8 mouse cellular contexts compared by ENCODE assay signal in genomic region chr2:146220591-146221075, GRCm38 (mm10). TPM values are rescaled to one million over a fixed set of nuclear protein-coding genes. Genes with fewer than 3 reads are reported as not detected.
DNase-seq lines count a peak whose midpoint lies in the region; ATAC-seq lines count a peak whose summit lies in the region.

No protein-coding gene starts in this region.

- no peak overlapping the region for H3K9ac ChIP-seq in liver, embryonic 11.5 days (ENCODE audit: low read depth, low read length)
- H3K9ac ChIP-seq in intestine, embryonic 15.5 days: no peak overlapping the region
- no peak overlapping the region for H3K9ac ChIP-seq in neural tube, embryonic 15.5 days (replicated peaks)

- peak overlapping the region; percentile 93; the same call in 1 of the 2 replicates for H3K4me2 ChIP-seq in liver, embryonic 11.5 days
- H3K4me2 ChIP-seq in intestine, embryonic 15.5 days (replicated peaks): peak overlapping the region; percentile 98
- H3K4me2 ChIP-seq in neural tube, embryonic 15.5 days: peak overlapping the region; percentile 94

- WGBS in liver, embryonic 11.5 days: 1% methylated on average over 23 of the region's 24 CpGs
- 2% methylated on average over 20 of the region's 24 CpGs for WGBS in intestine, embryonic 15.5 days
- WGBS in neural tube, embryonic 15.5 days: under 1% methylated on average over 24 of the region's 24 CpGs

- no peak overlapping the region for H3K27ac ChIP-seq in liver, embryonic 11.5 days (ENCODE audit: low read depth, low read length)
- H3K27ac ChIP-seq in intestine, embryonic 15.5 days: no peak overlapping the region
- H3K27ac ChIP-seq in neural tube, embryonic 15.5 days (replicated peaks): peak overlapping the region; percentile 87

- ATAC-seq in CD4-positive, CD25-positive, alpha-beta regulatory T cell, adult 4 months: no peak
- no peak for ATAC-seq in liver, embryonic 11.5 days (replicated peaks; ENCODE audit: low FRiP score)
- ATAC-seq in intestine, embryonic 15.5 days: no peak
- ATAC-seq in neural tube, embryonic 15.5 days (ENCODE audit: low FRiP score): no peak

- H3K9me3 ChIP-seq in liver, embryonic 11.5 days (ENCODE audit: control insufficient read depth, low read length): no peaks in the 10 kb centered on the region
- H3K9me3 ChIP-seq in intestine, embryonic 15.5 days: no peaks in the 10 kb centered on the region
- no peaks in the 10 kb centered on the region for H3K9me3 ChIP-seq in neural tube, embryonic 15.5 days (replicated peaks)

- peaks cover 25% of the 10 kb centered on the region for H3K4me1 ChIP-seq in liver, embryonic 11.5 days (replicated peaks; ENCODE audit: control insufficient read depth, insufficient read depth, low read length)
- peaks cover 39% of the 10 kb centered on the region for H3K4me1 ChIP-seq in intestine, embryonic 15.5 days (replicated peaks)
- peaks cover 62% of the 10 kb centered on the region for H3K4me1 ChIP-seq in neural tube, embryonic 15.5 days

- DNase-seq in CD4-positive, CD25-positive, alpha-beta regulatory T cell, adult 2 months (ENCODE audit: low read depth, low spot score): peak; percentile 11
- no peak for DNase-seq in liver, embryonic 11.5 days (ENCODE audit: low spot score)
- DNase-seq in liver: no peak
- no peak for DNase-seq in adrenal gland, postnatal 4 days (ENCODE audit: low spot score in 2 of 2)
- no peak for DNase-seq in lung, postnatal 25 days (ENCODE audit: low spot score)

- H3K4me3 ChIP-seq in liver, embryonic 11.5 days (ENCODE audit: low read depth, low read length): no peak overlapping the region
- peak overlapping the region; percentile 51 for H3K4me3 ChIP-seq in intestine, embryonic 15.5 days (replicated peaks)
- peak overlapping the region; percentile 67 for H3K4me3 ChIP-seq in neural tube, embryonic 15.5 days (replicated peaks)

- peaks cover 96% of the 10 kb centered on the region for H3K27me3 ChIP-seq in liver, embryonic 11.5 days (replicated peaks; ENCODE audit: control insufficient read depth, insufficient read depth, low read length)
- peaks cover 82% of the 10 kb centered on the region for H3K27me3 ChIP-seq in intestine, embryonic 15.5 days (replicated peaks)
- peaks cover 47% of the 10 kb centered on the region for H3K27me3 ChIP-seq in neural tube, embryonic 15.5 days (replicated peaks)

- H3K36me3 ChIP-seq in liver, embryonic 11.5 days (ENCODE audit: control insufficient read depth, insufficient read depth, low read length): no peaks in the 10 kb centered on the region
- H3K36me3 ChIP-seq in intestine, embryonic 15.5 days: no peaks in the 10 kb centered on the region
- no peaks in the 10 kb centered on the region for H3K36me3 ChIP-seq in neural tube, embryonic 15.5 days

RNA-seq across cellular contexts. Expression of gene Insm1, which starts 1.1 kb away (rescaled TPM):
- not detected for polyA plus RNA-seq in CD4-positive, CD25-positive, alpha-beta regulatory T cell, adult 4 months (2017; shearing (Covaris generic))
- not detected in 2 replicates for polyA plus RNA-seq in liver, embryonic 11.5 days (2014; fragmentation: Nextera tagmentation; extraction: Ambion mirVana)
- 1.1 TPM in 2 replicates for polyA plus RNA-seq in intestine, embryonic 15.5 days (2015; fragmentation: Nextera tagmentation; extraction: Ambion mirVana)
- 0.93 and 1.2 TPM in 2 replicates for polyA plus RNA-seq in neural tube, embryonic 15.5 days (2015; fragmentation: Nextera tagmentation; extraction: Ambion mirVana)
- 10 to 100 TPM; 16.6 to 16.8 TPM for total RNA-seq in adrenal gland, postnatal 4 days (2021)
